Mouse (Mus musculus) lung, adult 2 months (tissue): Measurements from ENCODE around the gene Ift81.

Source experiments
- CTCF ChIP-seq: fragments of 200-500 bp; IDR thresholded peaks from 2 replicates; pipeline ENCODE4 v1.5.1; 2011; ENCODE audit warnings: mild to moderate bottlenecking, low read length, control low read depth; ENCODE audit not compliant: insufficient read depth
- POLR2A ChIP-seq: fragments of 200-500 bp; IDR thresholded peaks from 2 replicates; pipeline ENCODE4 v1.6.1; 2011; ENCODE audit warnings: low read depth, mild to moderate bottlenecking, control low read depth, low read length, borderline replicate concordance; ENCODE audit errors: extremely low read depth

DNA sequence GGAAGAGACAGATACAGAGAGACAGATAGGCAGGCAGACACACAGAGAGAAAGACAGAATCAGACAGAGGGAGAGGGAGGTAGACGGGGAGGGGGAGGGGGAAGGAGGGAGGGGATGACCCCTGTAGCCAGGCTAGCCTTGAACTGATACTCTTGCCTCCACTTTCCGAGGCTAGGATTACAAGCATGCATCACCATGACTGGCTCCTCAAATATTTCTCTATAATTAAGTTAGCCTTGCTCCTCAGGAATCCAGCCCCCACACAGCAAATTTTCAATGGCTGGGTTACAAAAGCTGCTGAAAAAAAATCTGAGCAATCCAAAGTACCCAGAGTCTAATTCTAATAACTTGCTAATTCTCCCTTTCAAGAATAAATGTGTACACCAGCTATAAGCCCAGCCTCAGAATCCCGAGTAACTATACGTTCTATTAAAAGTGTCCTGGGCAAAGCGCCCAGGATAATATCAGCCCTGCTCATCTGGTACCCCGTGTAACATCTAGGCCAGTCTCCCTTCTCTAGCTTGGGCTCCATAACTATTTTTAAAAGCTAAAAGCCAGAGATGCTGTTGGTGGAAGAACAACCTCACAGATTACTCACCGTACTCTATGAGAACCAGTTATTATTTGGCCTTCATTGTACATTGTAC is 37.5 kb downstream of the Ift81 start:
- TF ChIP-seq POLR2A (no peak), CTCF (no peak)
